Mouse (Mus musculus): ENCODE data around the gene Disp1. TPM values are rescaled to one million over a fixed set of nuclear protein-coding genes. Genes with fewer than 3 reads are reported as not detected.

Disp1 gene
- total and polyA plus RNA-seq, 3 experiments = 3.4 to 11.3 (median 5.9) TPM

DNA sequence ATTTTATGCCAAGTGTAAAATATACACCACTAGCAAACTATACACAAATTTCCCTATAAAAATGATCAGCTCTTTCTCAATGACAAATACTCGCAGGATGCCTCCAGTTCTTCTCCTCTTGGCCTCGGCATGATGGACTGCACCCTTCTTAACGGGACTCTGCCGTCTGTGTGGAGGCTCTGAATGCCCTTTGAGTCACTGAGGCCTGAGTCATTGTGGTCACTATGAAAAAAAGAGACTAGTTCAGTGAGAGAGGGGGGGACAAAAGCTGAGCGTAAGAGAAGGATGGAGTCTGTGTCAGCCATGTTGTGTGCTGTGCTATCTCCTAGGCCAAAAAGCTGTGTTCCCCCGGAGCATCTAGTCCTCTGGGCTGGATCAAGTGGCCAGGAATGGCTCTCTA lies 2.3 kb downstream of the Disp1 start:
- Histone ChIP-seq H3K4me1 (ENCODE audit: control insufficient read depth in 1 of 2, insufficient read depth in 2 of 2) (peaks cover 3 to 23% of the 10 kb centered on the region in 2 experiments; a peak in 3 of 4 replicates), H3K27me3 (replicated peaks) (no peaks in the 10 kb centered on the region), H3K79me2 (replicated peaks; ENCODE audit: control insufficient read depth, extremely low read depth, insufficient read depth, poor library complexity, severe bottlenecking) (peaks cover 3% of the 10 kb centered on the region), H3K4me3 (replicated peaks in 1 of 3; ENCODE audit: low read depth in 2 of 3, low read length in 2 of 3, poor library complexity in 1 of 3) (no peak overlapping the region), H3K36me3 (replicated peaks in 1 of 2; ENCODE audit: control insufficient read depth in 1 of 2, insufficient read depth in 1 of 2, low read length in 1 of 2) (peaks cover 3 to 34% of the 10 kb centered on the region in 2 experiments), H3K27ac (ENCODE audit: insufficient read depth, low read depth) (no peak overlapping the region), H3K4me2 (ENCODE audit: insufficient read depth, low read depth, poor library complexity, severe bottlenecking) (no peak overlapping the region), H3K9ac (ENCODE audit: insufficient read depth, low read depth) (no peak overlapping the region), H3K9me3 (replicated peaks; ENCODE audit: low read length) (no peaks in the 10 kb centered on the region)
- in situ Hi-C loops (cut with MboI; ENCODE audit: low pct_ligation_motif_present, low pct_unique_long_range_greater_than_20kb, low sequenced_read_pairs) (no loop called here), dilution Hi-C loops (cut with MboI; ENCODE audit: extremely low pct_ligation_motif_present, extremely low pct_unique_long_range_greater_than_20kb, low sequenced_read_pairs) (no loop called here)
- TF ChIP-seq MYC (IDR thresholded peaks at IDR 0.05; ENCODE audit: low read depth, low read length) (no peak), MAX (IDR thresholded peaks at IDR 0.05; ENCODE audit: low read length) (no peak), BHLHE40 (IDR thresholded peaks at IDR 0.05; ENCODE audit: low read depth, low read length) (no peak), USF2 (conservative IDR thresholded peaks at IDR 0.05; ENCODE audit: low read depth, low read length) (no peak), CTCF (conservative IDR thresholded peaks at IDR 0.05 in 1 of 2, IDR thresholded peaks at IDR 0.05 in 1 of 2; ENCODE audit: low read depth in 2 of 2, low read length in 2 of 2) (no peak), EP300 (IDR thresholded peaks at IDR 0.05; ENCODE audit: low read length) (no peak), ZC3H11A (IDR thresholded peaks at IDR 0.05; ENCODE audit: low read depth, low read length) (no peak), SIN3A (IDR thresholded peaks at IDR 0.05; ENCODE audit: low read length) (no peak)
- DNase-seq (ENCODE audit: extremely low read depth) = no peak

DNA sequence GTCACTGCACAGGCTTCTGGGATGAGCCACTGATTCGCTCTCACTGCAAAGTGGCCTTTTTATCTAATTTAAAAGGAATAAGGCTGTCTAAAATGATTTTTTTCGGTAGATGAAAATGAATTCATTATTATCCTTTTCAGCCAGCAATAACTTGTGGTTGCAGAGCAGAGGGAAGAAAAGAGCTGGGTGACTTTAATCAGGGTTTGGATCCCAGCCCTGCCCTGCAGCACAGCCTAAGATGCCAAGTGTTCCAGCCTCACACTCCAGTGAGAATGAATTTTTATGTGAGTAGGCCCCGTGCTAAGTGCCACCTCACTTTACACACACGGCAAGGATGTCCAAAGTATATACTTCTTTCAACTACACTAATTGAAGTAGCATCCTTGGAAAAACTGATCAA lies 4.6 kb downstream of the Disp1 start:
- Histone ChIP-seq H3K27ac (ENCODE audit: insufficient read depth, low read depth) (no peak overlapping the region), H3K4me1 (ENCODE audit: control insufficient read depth in 1 of 2, insufficient read depth in 2 of 2) (peaks cover 4 to 32% of the 10 kb centered on the region in 2 experiments; a peak in 3 of 4 replicates), H3K4me2 (ENCODE audit: insufficient read depth, low read depth, poor library complexity, severe bottlenecking) (no peak overlapping the region), H3K27me3 (replicated peaks) (no peaks in the 10 kb centered on the region), H3K79me2 (replicated peaks; ENCODE audit: control insufficient read depth, extremely low read depth, insufficient read depth, poor library complexity, severe bottlenecking) (peaks cover 3% of the 10 kb centered on the region), H3K36me3 (replicated peaks in 1 of 2; ENCODE audit: control insufficient read depth in 1 of 2, insufficient read depth in 1 of 2, low read length in 1 of 2) (peaks cover 3 to 46% of the 10 kb centered on the region in 2 experiments), H3K9me3 (replicated peaks; ENCODE audit: low read length) (no peaks in the 10 kb centered on the region), H3K9ac (ENCODE audit: insufficient read depth, low read depth) (no peak overlapping the region), H3K4me3 (replicated peaks in 1 of 3; ENCODE audit: low read depth in 2 of 3, low read length in 2 of 3, poor library complexity in 1 of 3) (no peak overlapping the region)
- in situ Hi-C loops (cut with MboI; ENCODE audit: low pct_ligation_motif_present, low pct_unique_long_range_greater_than_20kb, low sequenced_read_pairs) = no loop called here
- TF ChIP-seq RCOR1 (conservative IDR thresholded peaks at IDR 0.05; ENCODE audit: low read depth, low read length) (no peak), CHD1 (IDR thresholded peaks at IDR 0.05; ENCODE audit: low read depth, low read length) (no peak), IRF4 (IDR thresholded peaks at IDR 0.05; ENCODE audit: low read depth, low read length) (no peak), ETS1 (conservative IDR thresholded peaks at IDR 0.05; ENCODE audit: low read depth, low read length) (no peak), MAX (IDR thresholded peaks at IDR 0.05; ENCODE audit: low read length) (no peak), NELFE (IDR thresholded peaks at IDR 0.05; ENCODE audit: low read depth, low read length) (no peak), KAT2A (IDR thresholded peaks at IDR 0.05; ENCODE audit: insufficient replicate concordance, low read length) (no peak), CHD2 (IDR thresholded peaks at IDR 0.05; ENCODE audit: low read length) (no peak), ZNF384 (IDR thresholded peaks at IDR 0.05; ENCODE audit: low read depth, low read length) (no peak), GABPA (IDR thresholded peaks at IDR 0.05; ENCODE audit: insufficient replicate concordance, low read depth, low read length) (no peak), BHLHE40 (IDR thresholded peaks at IDR 0.05; ENCODE audit: low read depth, low read length) (no peak), ELF1 (IDR thresholded peaks at IDR 0.05; ENCODE audit: low read depth, low read length) (no peak)
- dilution Hi-C loops (cut with MboI; ENCODE audit: extremely low pct_ligation_motif_present, extremely low pct_unique_long_range_greater_than_20kb, low sequenced_read_pairs) = no loop called here
- no peak for DNase-seq (ENCODE audit: extremely low read depth)
